Mouse (Mus musculus): ENCODE results near the gene Entr1. TPM values are rescaled to one million over a fixed set of nuclear protein-coding genes. Genes with fewer than 3 reads are reported as not detected.
A peak's percentile ranks its signal among the peaks of the same experiment; 100 is the strongest.

The Entr1 gene
- total RNA-seq (2021): 106 and 110 TPM in 2 replicates
- long read RNA-seq, transcript Entr1-204 (10 exons, 2,193 nt): minor isoform, 5 of 139 reads
- long read RNA-seq, transcript Entr1-202 (8 exons, 1,955 nt): minor isoform, 21 of 139 reads
- long read RNA-seq, transcript Entr1-201 (9 exons, 2,031 nt): major isoform, 28 of 139 reads
- long read RNA-seq, partial matches to known transcripts: 11 of 139 reads
- long read RNA-seq, other reads (novel, unspliced or antisense): 69 of 139 reads

DNA sequence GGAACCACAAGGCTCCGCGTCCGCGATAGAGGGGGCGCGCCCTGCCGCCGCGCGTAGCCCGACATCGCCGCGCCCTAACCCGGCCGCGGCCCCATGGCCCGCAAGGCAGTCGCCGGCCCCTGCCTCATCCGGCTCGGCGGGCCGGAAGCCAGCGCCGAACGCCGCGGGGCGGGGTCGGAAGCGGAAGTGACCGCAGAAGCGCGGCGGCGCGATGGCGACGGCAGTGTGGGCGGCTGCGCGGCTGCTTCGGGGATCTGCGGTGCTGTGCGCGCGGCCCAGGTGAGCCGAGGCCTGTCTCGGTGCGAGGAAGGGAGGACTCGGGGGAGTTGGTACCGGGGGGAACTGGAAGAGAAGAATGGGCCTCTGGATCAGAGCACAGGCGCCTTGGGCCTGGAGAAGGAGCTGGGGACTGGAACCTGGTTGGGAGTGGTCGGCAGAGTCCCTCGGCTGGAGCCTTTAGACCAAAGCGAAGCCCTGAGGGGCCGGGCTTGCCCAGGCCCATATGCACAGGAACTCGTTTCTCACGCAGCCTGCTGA lies at the start of gene Entr1, which contains the start of gene Pmpca:
Gene Entr1, minus strand, starts transcription at position 163 of the 537 bp plus-strand sequence.
Gene Pmpca, plus strand, starts transcription at position 186 of the 537 bp plus-strand sequence.
- DNase-seq: peak; percentile 88

GRCm38 (mm10) chr2:26438373-26438772 lies 49.3 kb upstream of the Entr1 start:
- DNase-seq: no peak

GRCm38 (mm10) chr2:26437221-26437620 lies 48.1 kb upstream of the Entr1 start:
- DNase-seq: no peak

GRCm38 (mm10) chr2:26434791-26435572 lies 45.9 kb upstream of the Entr1 start:
- no peak for DNase-seq

DNA sequence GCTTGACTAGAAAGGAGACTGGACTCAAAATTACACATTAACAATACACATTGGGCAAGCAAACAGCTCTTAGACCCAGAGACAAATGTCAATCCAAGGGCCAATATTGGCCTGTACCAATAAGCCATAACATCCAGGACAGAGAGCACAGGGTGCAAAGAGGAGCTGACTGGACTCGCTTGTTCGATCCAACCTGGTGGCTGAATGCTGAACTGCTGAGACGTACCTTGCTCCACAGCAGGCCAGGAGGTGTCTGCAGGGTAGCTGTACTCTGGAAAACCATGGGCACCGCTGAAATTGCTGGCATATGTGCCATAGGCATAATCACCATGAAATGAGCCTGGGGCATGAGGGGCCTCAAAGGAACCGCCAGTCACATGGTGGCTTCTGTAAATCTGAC lies 40.7 kb upstream of the Entr1 start:
- DNase-seq: no peak

- no peak for DNase-seq
These were observed 35.4 kb upstream of the Entr1 start for GRCm38 (mm10) chr2:26424541-26424940.

DNA sequence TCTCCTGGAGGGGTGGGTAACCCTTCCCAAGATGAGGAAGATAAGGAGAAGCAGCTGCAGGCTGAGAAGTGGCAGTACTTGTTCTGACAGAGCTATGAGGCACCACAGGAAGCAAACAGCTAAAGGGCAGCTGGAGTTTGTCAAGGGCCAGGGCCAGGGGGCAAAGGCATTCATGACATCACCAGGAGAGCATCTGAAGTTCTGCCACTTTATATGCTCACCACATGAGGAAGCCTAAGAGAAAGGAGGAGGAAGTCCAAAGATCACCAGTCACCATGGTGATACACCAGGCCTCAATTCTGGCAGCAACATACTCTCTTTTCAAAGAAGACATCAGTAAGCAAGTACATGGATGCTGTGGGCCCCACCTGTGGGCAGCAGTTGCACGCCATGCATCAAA lies 34.0 kb upstream of the Entr1 start:
- DNase-seq: no peak

GRCm38 (mm10) chr2:26421969-26422368 lies 32.9 kb upstream of the Entr1 start:
- DNase-seq: no peak

- no peak for DNase-seq
These were observed 29.0 kb upstream of the Entr1 start for GRCm38 (mm10) chr2:26418120-26418519.

- no peak for DNase-seq
These were observed 27.9 kb upstream of the Entr1 start for GRCm38 (mm10) chr2:26417066-26417465.

DNA sequence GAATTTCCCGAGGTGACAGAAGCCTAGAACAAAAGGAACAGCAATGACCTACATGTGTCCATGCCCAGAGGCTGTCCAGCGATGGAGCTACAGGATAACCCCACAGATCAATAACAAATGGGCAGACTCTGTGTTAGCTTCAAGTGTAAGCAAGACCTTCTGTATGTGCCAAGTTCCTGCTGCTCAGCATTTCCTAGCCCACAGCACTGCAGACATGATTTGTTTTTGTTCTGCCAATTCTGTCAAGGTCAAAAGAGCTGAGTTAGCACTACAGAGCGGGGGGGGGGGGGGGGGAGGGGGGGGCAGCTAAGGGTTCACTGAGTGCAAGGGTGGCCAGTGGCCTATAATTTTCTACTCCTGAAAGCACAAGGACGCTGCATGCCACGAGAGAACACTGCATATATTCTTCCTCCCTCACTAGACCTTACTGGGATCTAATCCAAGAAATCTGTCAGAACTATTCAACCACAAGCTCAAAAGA lies 21.9 kb upstream of the Entr1 start:
- DNase-seq: no peak

- DNase-seq: no peak
These were observed 21.0 kb upstream of the Entr1 start for GRCm38 (mm10) chr2:26410091-26410490.

DNA sequence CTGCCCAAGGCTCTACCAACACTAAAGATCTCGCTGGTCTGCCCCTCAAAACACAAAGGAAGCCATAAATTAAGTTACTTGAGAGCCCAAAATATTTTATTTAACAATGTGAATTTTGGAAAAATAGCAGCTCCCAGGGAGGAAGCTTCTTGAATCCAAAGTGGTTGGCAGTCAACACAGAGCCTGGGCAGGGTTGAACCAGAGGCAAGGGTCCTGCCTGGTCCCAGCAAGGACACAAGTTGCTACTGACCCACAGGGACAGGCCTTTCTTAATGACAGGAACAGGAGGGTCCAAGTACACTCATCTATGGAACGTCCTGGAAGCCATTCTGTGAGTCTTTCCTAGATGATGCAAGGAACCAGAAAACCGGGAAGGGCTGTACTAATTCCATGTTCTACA lies 20.2 kb upstream of the Entr1 start:
- DNase-seq: no peak

DNA sequence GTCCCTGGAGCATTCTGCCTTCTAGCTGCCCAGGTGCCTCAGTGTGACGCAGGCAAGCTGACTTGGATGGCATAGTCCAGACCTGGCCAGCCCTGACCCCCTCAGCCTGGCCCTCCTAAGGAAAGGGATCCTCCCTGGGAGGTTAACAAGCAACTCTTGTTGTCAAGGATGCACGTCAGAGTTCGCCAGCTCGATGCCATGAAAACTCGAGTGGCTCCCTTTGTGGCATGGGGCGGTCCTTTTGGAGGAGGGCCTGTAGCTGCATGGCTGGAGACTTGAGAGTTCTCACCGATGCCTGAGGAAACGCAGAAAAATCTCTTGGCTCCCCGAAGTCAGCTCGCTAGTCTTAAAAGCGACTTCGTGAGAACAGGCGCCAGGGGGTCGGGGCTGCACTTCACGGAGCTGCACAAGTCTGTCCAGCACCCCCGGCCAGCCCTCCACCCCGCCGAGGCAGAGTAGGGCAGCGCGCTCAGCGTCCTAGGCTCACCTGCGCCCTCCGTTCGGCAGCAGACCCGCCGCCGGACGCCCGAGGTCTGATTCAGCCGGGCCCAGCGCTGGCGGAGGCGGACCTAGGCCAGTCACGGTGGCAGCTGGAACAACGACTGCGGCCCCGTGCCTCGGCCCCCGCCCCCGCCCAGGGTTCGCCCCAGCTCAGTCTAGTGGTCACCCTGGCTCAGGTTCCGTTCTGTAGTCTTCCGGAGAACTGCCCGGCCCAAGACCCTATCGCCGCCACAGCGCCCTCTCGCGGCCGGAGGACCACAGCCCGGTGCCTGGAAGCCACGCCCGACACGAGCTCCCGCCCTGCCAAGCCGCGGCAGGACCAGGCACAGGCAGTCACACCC lies 19.6 kb upstream of the Entr1 start, which contains the start of gene Inpp5e:
Gene Inpp5e, minus strand, starts transcription at position 689 of the 842 bp plus-strand sequence.
- peak; percentile 99 for DNase-seq

DNA sequence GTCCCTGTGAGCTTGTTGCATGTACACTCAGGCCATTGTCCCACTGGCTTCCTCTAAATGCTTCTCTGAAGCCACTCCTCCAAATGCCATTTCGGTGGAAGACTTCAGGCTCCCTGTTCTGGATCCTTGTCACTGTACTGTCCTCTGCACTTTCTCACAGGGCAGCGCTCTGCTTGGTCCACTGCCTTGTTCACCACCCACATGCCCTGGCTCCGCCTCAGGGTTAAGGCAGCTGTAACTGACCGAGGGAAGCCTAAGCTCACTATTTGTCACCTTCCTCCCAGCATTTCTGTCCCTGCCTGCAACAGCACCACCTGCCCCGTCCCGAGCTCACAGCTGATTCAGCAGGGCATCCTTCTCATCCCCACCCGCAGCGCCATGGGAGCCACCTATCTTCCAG lies 14.2 kb upstream of the Entr1 start:
- DNase-seq: no peak

DNA sequence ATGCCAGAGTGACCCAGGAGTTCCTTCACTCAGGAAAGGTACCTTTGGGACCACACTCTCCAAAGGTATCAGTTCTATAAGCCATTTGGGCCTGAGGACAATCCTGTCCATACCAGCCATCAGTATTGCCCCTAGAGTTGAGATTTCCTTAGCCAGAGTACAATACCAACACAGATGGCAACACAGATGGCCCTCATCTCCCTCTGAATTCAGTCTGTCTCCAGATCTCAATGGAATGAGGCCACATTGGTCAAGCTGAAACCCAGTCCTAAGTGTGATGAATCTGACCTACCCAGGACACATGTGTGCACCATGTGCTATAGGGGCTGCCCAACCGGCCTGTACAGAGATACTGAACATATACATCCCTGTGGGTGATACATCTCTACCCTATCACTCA lies 13.1 kb upstream of the Entr1 start:
- DNase-seq: no peak

DNA sequence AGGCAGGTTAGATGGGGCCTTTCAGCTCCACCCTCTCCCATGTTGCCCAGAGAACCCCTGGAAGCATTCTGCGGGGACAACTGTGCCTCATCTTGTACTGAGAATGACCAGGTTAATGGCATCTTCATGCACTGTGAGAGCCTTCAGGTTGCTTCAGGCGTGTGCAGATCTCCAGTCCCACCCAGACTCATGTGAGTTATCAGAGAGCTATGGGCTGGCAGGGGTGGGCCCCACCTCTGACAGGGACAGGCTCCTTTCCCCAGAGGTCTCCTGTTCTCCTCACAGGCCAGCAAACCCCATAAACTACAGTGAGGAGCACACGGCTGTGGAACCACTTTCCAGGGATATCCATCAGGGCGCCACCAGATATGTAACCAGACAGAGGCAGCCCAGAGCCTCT lies 11.9 kb upstream of the Entr1 start:
- DNase-seq: no peak

DNA sequence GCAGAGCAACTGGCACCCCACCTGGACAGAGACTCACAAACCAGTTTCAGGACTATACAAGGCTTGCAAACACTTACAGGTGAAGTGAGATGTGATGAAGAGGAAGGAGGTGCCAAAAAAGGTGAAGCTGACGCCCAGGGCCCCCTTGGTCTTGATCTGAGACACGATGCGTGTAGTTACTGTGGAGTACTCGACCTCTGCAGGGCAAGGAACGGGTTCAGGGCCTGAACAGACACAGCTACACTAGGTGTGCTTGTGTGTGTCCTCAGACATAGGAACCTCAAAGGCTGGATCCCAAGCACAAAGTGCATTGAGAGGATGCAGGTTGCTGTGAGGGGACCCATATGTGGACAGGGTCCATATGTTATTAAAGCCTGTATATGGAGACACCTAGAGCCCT lies 11.2 kb upstream of the Entr1 start:
- no peak for DNase-seq

- no peak for DNase-seq
These were observed 10.5 kb upstream of the Entr1 start for GRCm38 (mm10) chr2:26399647-26400046.

DNA sequence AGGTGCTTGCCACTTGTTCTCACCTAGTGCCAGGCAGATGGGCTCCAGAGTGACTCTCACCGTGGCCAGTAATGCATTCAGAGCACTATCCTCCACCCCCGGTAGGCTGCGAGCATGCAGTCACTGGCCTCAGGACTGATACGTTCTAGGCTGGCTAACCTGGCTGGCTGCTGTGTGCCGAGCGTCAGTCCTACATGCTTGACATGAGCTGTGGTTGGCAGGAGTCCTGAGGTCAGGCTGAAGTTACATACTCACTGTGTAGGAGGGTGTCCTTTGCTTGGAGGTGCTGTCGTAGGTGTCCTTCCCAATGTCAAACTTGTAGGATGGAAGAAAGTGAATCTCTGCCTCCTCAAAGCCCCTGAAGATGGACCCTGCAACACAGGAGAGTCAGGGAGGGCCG lies 9.9 kb upstream of the Entr1 start:
- no peak for DNase-seq

- DNase-seq: no peak
These were observed 2.5 kb upstream of the Entr1 start for GRCm38 (mm10) chr2:26391617-26392016.

DNA sequence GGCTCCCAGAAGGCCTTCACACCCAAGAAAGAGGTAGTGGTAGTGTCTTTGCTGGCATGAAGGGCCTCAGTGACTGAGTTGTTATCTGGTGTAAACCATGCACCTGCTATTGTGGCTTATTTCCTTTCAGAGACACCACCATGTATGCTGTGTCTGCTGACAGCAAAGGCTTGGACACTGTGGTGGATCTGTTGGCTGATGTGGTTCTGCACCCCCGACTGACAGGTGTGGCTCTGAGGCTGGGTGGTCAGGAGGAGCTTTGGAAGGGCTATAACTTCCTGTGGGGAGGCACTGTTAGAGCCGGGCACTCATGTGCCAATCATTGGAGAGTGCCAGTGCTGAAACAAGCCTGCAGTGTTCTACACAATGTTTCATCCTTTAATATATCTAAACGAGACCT lies 1.8 kb upstream of the Entr1 start:
- no peak for DNase-seq
